Mouse (Mus musculus) intestine, postnatal 0 days (tissue): ENCODE measurements around the gene Tiam2. TPM values are rescaled to one million over a fixed set of nuclear protein-coding genes. Genes with fewer than 3 reads are reported as not detected.

Source experiments
- ATAC-seq: fragments of 200-750 bp; cut with Nextera tagmentation; 2 replicates; pipeline ENCODE4 v1.8.0; 2017; ENCODE audit warnings: mild to moderate bottlenecking, moderate TSS enrichment, moderate library complexity
- H3K27ac ChIP-seq: fragments of 300-500 bp; sonication (generic); 2 replicates; pipeline ENCODE4 v1.5.1; 2014; ENCODE audit warnings: mild to moderate bottlenecking, low read depth, low read length, moderate library complexity
- H3K27me3 ChIP-seq: fragments of 300-500 bp; sonication (generic); replicated peaks from 2 replicates; pipeline ENCODE4 v1.6.1; 2014; ENCODE audit warnings: low read length, mixed read lengths; ENCODE audit not compliant: control insufficient read depth, insufficient read depth
- H3K36me3 ChIP-seq: fragments of 300-500 bp; sonication (generic); 2 replicates; pipeline ENCODE4 v1.6.1; 2014; ENCODE audit warnings: mild to moderate bottlenecking, moderate library complexity; ENCODE audit not compliant: control insufficient read depth, insufficient read depth
- H3K4me1 ChIP-seq: fragments of 300-500 bp; sonication (generic); replicated peaks from 2 replicates; pipeline ENCODE4 v1.6.1; 2014; ENCODE audit warnings: antibody characterized with exemption, low read length, mixed read lengths; ENCODE audit not compliant: control insufficient read depth, insufficient read depth
- H3K4me2 ChIP-seq: fragments of 300-500 bp; sonication (generic); replicated peaks from 2 replicates; pipeline ENCODE4 v1.6.1; 2014; ENCODE audit warnings: low read depth, mild to moderate bottlenecking, moderate library complexity
- H3K4me3 ChIP-seq: fragments of 300-500 bp; sonication (generic); 2 replicates; pipeline ENCODE4 v1.5.1; 2014; ENCODE audit warnings: low read depth, low read length
- H3K9ac ChIP-seq: fragments of 300-500 bp; sonication (generic); 2 replicates; pipeline ENCODE4 v1.6.1; 2014; ENCODE audit warnings: mild to moderate bottlenecking, low read depth, low read length
- H3K9me3 ChIP-seq: fragments of 300-500 bp; sonication (generic); 2 replicates; pipeline ENCODE4 v1.6.1; 2016; ENCODE audit warnings: mixed run types; ENCODE audit not compliant: control insufficient read depth
- CTCF ChIP-seq: sonication (generic); IDR thresholded peaks from 2 replicates; pipeline ENCODE4 v1.5.1; 2016; ENCODE audit warnings: low read depth, mild to moderate bottlenecking, control low read depth, antibody characterized with exemption, moderate library complexity
- WGBS: fragments of 180-500 bp; shearing (Covaris S2); extraction: QIAGEN DNeasy Blood & Tissue Kit; methylation state at CpG from one replicate; pipeline ENCODE4 v1.1.7; 2014; 5-methylcytosine and 5-hydroxymethylcytosine counted together
- polyA plus RNA-seq: library from polyadenylated mRNA; unstranded; fragments of >200 nt; fragmentation: Nextera tagmentation; extraction: Ambion mirVana; gene quantifications from 2 replicates; pipeline ENCODE4 v1.2.1, GENCODE M21; 2015

Tiam2 gene
- polyA plus RNA-seq, 1 experiment from 2014 or later: 1.9 TPM

DNA sequence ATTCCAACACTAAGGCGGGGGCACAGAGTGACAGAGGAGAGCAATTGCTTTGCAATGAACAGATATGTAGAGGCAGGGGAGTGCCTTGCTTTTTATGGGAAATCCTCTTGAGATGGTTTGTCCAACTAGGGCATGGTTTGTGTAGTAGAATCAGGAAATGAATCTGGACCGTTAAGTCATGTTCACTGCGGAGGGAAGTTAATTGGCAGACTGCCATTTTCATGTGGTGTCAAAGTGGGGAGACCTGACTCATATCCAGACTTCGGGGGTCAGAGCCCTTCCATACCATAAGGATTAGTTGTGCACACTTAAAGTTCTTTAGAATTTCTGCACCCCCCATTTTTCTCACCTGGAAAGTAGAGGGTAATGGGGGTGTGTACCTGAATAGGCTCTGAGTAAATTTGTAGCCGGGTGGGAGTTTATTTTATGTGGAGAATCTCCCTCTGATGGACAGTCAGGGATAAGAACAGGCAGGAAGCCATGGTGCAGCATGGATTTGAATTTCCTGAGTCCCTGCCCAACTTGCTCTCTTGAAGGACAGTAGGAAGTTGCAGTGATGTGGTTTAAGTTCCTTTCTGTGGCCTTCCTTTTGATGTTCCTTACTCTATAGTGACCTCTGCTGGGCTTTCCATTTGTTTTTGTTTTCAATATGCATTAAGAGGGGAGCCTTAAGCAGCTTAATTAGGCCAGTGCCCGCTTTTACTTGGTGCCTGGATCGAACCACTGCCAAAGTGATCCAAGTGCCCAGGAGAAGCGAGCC is 120.0 kb downstream of the Tiam2 start:
- Histone ChIP-seq H3K9ac (no peak overlapping the region), H3K4me2 (no peak overlapping the region), H3K9me3 (no peaks in the 10 kb centered on the region), H3K27ac (no peak overlapping the region), H3K4me3 (no peak overlapping the region), H3K36me3 (no peaks in the 10 kb centered on the region), H3K4me1 (no peaks in the 10 kb centered on the region), H3K27me3 (no peaks in the 10 kb centered on the region)
- TF ChIP-seq CTCF: peak; percentile 71
- 48% methylated on average over 8 of the region's 8 CpGs for WGBS
- ATAC-seq: no peak

DNA sequence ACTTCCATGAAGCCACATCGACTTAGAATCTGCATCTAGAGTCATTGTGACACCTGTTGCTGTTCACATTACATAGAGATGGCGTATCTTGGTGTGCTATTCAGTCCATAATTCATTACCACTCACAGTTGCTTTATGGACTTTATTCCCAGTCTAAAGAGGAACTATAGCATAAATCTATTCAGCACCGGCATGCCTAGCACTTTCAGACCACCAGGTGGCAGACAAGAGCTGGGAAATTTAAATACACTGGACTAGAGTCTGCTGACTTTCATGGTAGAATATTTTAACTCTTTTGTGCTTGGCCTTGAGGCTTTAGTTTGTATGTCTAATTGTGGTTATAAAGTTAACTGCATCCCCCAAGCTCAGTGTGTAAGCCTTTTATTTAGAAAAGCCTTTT is 122.4 kb downstream of the Tiam2 start:
- no peak overlapping the region for H3K27ac ChIP-seq

DNA sequence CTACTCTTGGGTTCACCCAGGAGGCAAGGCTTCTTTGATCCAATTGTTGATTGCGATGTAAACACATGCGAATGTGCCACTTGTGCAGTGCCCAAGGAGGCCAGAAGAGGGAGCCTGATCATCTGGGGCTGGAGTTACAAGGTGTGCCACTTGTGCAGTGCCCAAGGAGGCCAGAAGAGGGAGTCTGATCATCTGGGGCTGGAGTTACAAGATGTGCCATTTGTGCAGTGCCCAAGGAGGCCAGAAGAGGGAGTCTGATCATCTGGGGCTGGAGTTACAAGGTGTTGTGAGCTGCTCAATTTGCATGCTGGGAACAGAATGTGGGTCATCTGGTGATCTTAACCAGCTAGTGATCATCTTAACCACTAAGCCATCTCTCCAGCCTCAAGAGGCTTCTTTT is 124.7 kb downstream of the Tiam2 start:
- no peaks in the 10 kb centered on the region for H3K36me3 ChIP-seq
- no peak overlapping the region for H3K9ac ChIP-seq
- H3K9me3 ChIP-seq: no peaks in the 10 kb centered on the region
- WGBS: 70% methylated on average over 2 of the region's 2 CpGs
- no peaks in the 10 kb centered on the region for H3K4me1 ChIP-seq
- TF ChIP-seq CTCF: peak; percentile 98
- no peaks in the 10 kb centered on the region for H3K27me3 ChIP-seq
- H3K4me2 ChIP-seq: no peak overlapping the region
- ATAC-seq: peak; percentile 86
- no peak overlapping the region for H3K4me3 ChIP-seq
- H3K27ac ChIP-seq: no peak overlapping the region

More for the DNA sequence above, 122.4 kb downstream of the Tiam2 start:
- H3K4me1 ChIP-seq: no peaks in the 10 kb centered on the region
- WGBS: 27% methylated on average over 3 of the region's 3 CpGs
- no peaks in the 10 kb centered on the region for H3K9me3 ChIP-seq
- H3K4me3 ChIP-seq: no peak overlapping the region
- H3K36me3 ChIP-seq: no peaks in the 10 kb centered on the region
- no peak overlapping the region for H3K9ac ChIP-seq
- no peak overlapping the region for H3K4me2 ChIP-seq
- no peaks in the 10 kb centered on the region for H3K27me3 ChIP-seq
- peak; percentile 89 for TF ChIP-seq CTCF
- peak; percentile 67 for ATAC-seq

DNA sequence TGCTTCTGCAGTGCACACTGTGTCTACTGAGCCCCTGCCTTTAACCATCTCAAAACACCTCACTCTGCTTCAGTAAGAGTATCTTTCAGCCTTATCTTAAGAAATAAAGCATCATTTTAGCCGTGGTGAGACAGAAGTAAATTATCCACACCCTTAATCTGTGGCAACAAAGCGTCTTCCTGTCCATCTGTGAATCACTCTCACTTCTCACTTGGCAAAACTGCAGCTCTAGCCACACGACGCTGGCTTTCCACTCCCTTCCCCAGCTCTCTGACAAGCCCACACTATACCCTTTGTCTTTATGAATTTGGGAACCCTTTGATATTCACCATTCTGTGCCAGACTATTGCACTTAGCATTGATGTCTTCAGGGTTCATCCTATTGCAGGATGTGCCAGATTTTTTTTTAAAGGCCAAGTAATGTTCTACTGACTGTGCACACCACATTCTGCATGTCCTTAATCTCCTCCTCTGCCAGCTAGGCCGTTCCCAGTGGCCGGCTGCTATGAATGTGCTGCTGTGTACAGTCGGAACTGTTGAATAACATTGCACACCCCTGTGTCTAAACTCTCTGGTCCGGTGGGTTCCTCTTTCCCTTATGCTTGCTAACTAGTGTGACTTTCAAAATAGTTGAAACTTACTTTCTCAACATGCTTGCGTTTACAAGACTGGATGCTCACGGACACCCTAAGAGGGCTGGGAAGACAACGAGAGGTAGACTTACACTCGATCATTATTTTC is 126.4 kb downstream of the Tiam2 start:
- H3K4me1 ChIP-seq: no peaks in the 10 kb centered on the region
- H3K27me3 ChIP-seq: no peaks in the 10 kb centered on the region
- H3K27ac ChIP-seq: no peak overlapping the region
- 80% methylated on average over 12 of the region's 12 CpGs for WGBS
- ATAC-seq: no peak
- H3K9me3 ChIP-seq: no peaks in the 10 kb centered on the region
- no peaks in the 10 kb centered on the region for H3K36me3 ChIP-seq
- no peak overlapping the region for H3K4me3 ChIP-seq
- H3K9ac ChIP-seq: no peak overlapping the region
- H3K4me2 ChIP-seq: no peak overlapping the region
- TF ChIP-seq CTCF: no peak

- H3K27me3 ChIP-seq: no peaks in the 10 kb centered on the region
- H3K36me3 ChIP-seq: no peaks in the 10 kb centered on the region
- WGBS: 48% methylated on average over 10 of the region's 10 CpGs
- TF ChIP-seq CTCF: no peak
- no peak for ATAC-seq
- no peaks in the 10 kb centered on the region for H3K9me3 ChIP-seq
- no peaks in the 10 kb centered on the region for H3K4me1 ChIP-seq
- no peak overlapping the region for H3K27ac ChIP-seq
- H3K9ac ChIP-seq: no peak overlapping the region
- H3K4me3 ChIP-seq: no peak overlapping the region
- no peak overlapping the region for H3K4me2 ChIP-seq
These were observed 127.6 kb downstream of the Tiam2 start for GRCm38 (mm10) chr17:3453946-3454345.

DNA sequence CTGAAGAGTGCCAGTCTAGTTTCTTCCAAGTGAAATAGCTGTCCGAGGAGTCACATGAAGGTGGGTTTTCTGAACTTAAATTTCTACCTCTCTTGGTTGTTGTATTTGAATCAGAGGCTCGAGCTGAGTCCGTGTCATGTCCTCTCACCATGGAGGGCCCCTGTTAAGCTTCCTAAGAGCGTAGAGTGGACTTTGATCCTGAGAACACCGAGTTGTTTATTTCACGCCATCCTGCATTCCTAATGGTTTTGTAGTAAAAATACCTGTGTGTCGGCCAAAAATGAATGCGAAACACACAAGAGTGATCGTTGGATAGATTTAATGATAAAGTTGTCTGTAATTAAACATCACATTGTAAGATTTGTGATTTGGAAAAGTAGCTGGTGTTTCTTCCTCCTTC is 128.5 kb downstream of the Tiam2 start:
- Histone ChIP-seq H3K36me3 (no peaks in the 10 kb centered on the region), H3K9ac (no peak overlapping the region), H3K27me3 (no peaks in the 10 kb centered on the region), H3K27ac (no peak overlapping the region), H3K9me3 (no peaks in the 10 kb centered on the region), H3K4me3 (no peak overlapping the region), H3K4me2 (no peak overlapping the region), H3K4me1 (no peaks in the 10 kb centered on the region)
- WGBS: 71% methylated on average over 9 of the region's 9 CpGs
- no peak for TF ChIP-seq CTCF
- ATAC-seq: no peak
